In the genomic region with DNA sequence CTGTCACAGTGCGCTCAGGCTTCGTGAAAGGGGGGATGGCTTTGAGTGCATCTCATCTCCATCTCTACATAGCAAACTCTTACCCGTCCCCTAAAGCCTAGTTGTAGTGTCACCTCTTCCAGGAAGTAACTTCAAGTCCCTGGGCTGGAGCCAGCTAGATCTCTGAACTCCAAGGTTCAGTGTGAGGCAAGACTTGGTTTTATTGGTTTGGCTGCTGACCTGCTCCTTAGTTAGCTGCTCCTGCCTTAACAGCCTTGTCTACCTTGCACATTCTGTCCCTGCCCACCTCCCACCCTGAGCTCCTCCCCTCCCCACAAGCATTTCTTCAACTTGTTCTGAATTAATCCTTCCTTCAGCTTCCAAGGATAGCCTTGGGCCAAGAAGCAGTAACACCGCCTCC, we compare ENCODE assay signal across 18 mouse cellular contexts.
DNase-seq lines count a peak whose midpoint lies in the region; ATAC-seq and TF ChIP-seq lines count a peak whose summit lies in the region.
"Had no signal": no experiment of that assay in that cellular context is flagged by ENCODE, and none has a peak within 500 bp of the region (broad histone marks: within the 10 kb centered on the region; RNA-seq: fewer than 3 reads in every experiment).

No protein-coding gene starts in this region.

- H3K9ac ChIP-seq in kidney, embryonic 15.5 days: no peak overlapping the region
- H3K9ac ChIP-seq in midbrain, postnatal 0 days (replicated peaks; ENCODE audit: low read length, poor library complexity, severe bottlenecking): no peak overlapping the region
- H3K9ac ChIP-seq: embryonic facial prominence, embryonic 15.5 days; heart, embryonic 12.5 days; hindbrain, embryonic 15.5 days had no signal

- no peaks in the 10 kb centered on the region for H3K27me3 ChIP-seq in kidney, embryonic 15.5 days
- H3K27me3 ChIP-seq in midbrain, embryonic 10.5 days (ENCODE audit: low read depth, poor library complexity, severe bottlenecking): no peaks in the 10 kb centered on the region
- no peaks in the 10 kb centered on the region for H3K27me3 ChIP-seq in midbrain, postnatal 0 days (ENCODE audit: insufficient read depth, low read length)
- H3K27me3 ChIP-seq: embryonic facial prominence, embryonic 15.5 days; heart, embryonic 12.5 days; hindbrain, embryonic 15.5 days; Patski had no signal

- no peak for TF ChIP-seq CTCF in midbrain, postnatal 0 days (IDR thresholded peaks at IDR 0.05)

- ATAC-seq in kidney, embryonic 15.5 days (replicated peaks; ENCODE audit: low FRiP score): no peak
- no peak for ATAC-seq in midbrain, postnatal 0 days (ENCODE audit: low FRiP score)
- ATAC-seq: Patski had no signal

- peak; percentile 84 to 90 for DNase-seq in kidney, adult 8-10 months
- DNase-seq in midbrain, embryonic 10.5 days (ENCODE audit: low spot score): no peak
- no peak for DNase-seq in midbrain, postnatal 0 days (ENCODE audit: low spot score)
- peak; percentile 90 for DNase-seq in kidney, adult 9 months
- DNase-seq in cerebellum, postnatal 36 days: no peak
- no peak for DNase-seq in frontal cortex, postnatal 14 days (ENCODE audit: low spot score in 2 of 2)
- DNase-seq: cerebellum, postnatal 10 days; embryo, embryonic 11 days; gastrocnemius, postnatal 36 days; heart, postnatal 36 days; layer of hippocampus, postnatal 36 days; midbrain, embryonic 14.5 days; thymus, adult 18-20 months had no signal

- no peak overlapping the region for H3K4me2 ChIP-seq in kidney, embryonic 15.5 days
- H3K4me2 ChIP-seq in midbrain, postnatal 0 days (ENCODE audit: low read depth, low read length, poor library complexity, severe bottlenecking): no peak overlapping the region
- H3K4me2 ChIP-seq: embryonic facial prominence, embryonic 15.5 days; heart, embryonic 12.5 days; hindbrain, embryonic 15.5 days had no signal

- no peaks in the 10 kb centered on the region for H3K36me3 ChIP-seq in kidney, embryonic 15.5 days
- no peaks in the 10 kb centered on the region for H3K36me3 ChIP-seq in midbrain, embryonic 10.5 days
- no peaks in the 10 kb centered on the region for H3K36me3 ChIP-seq in midbrain, postnatal 0 days (ENCODE audit: insufficient read depth, low read length)
- H3K36me3 ChIP-seq: embryonic facial prominence, embryonic 15.5 days; heart, embryonic 12.5 days; hindbrain, embryonic 15.5 days had no signal

- WGBS in kidney, embryonic 15.5 days: 75% methylated on average over 4 of the region's 4 CpGs
- 80% methylated on average over 4 of the region's 4 CpGs for WGBS in midbrain, embryonic 10.5 days
- 79% methylated on average over 4 of the region's 4 CpGs for WGBS in midbrain, postnatal 0 days

- H3K4me3 ChIP-seq in kidney, embryonic 15.5 days (replicated peaks): no peak overlapping the region
- no peak overlapping the region for H3K4me3 ChIP-seq in midbrain, embryonic 10.5 days
- no peak overlapping the region for H3K4me3 ChIP-seq in midbrain, postnatal 0 days (ENCODE audit: low read depth, low read length)
- H3K4me3 ChIP-seq: embryonic facial prominence, embryonic 15.5 days; heart, embryonic 12.5 days; hindbrain, embryonic 15.5 days had no signal

- H3K4me1 ChIP-seq in kidney, embryonic 15.5 days: peaks cover 12% of the 10 kb centered on the region; the same call in 1 of the 2 replicates
- H3K4me1 ChIP-seq in midbrain, embryonic 10.5 days: peaks cover 16% of the 10 kb centered on the region
- H3K4me1 ChIP-seq in midbrain, postnatal 0 days (ENCODE audit: insufficient read depth, low read length): 0 out of 2 replicates have a peak, but pooled peaks cover 4% of the 10 kb centered on the region
- H3K4me1 ChIP-seq: embryonic facial prominence, embryonic 15.5 days; hindbrain, embryonic 15.5 days had no signal

- H3K27ac ChIP-seq in kidney, embryonic 15.5 days: no peak overlapping the region
- H3K27ac ChIP-seq in midbrain, embryonic 10.5 days (replicated peaks): 0 out of 2 replicates have a peak overlapping the region, but pooled peaks have one; percentile 1
- H3K27ac ChIP-seq in midbrain, postnatal 0 days (ENCODE audit: low read depth, low read length): no peak overlapping the region
- H3K27ac ChIP-seq: embryonic facial prominence, embryonic 15.5 days; hindbrain, embryonic 15.5 days had no signal

- H3K9me3 ChIP-seq in kidney, embryonic 15.5 days (replicated peaks): no peaks in the 10 kb centered on the region
- H3K9me3 ChIP-seq in midbrain, embryonic 10.5 days (replicated peaks): no peaks in the 10 kb centered on the region
- H3K9me3 ChIP-seq in midbrain, postnatal 0 days (ENCODE audit: low read length): no peaks in the 10 kb centered on the region
- H3K9me3 ChIP-seq: embryonic facial prominence, embryonic 15.5 days; hindbrain, embryonic 15.5 days had no signal

Comparison
In these comparisons a context has a peak if more than half of its experiments do, and no peak if none do; other contexts are left out.
1. DNase-seq: peak in kidney, adult 8-10 months (2 of 2) and kidney, adult 9 months (single experiment); none in midbrain, embryonic 10.5 days (single experiment), midbrain, postnatal 0 days (single experiment), cerebellum, postnatal 36 days (0 of 2) and frontal cortex, postnatal 14 days (0 of 2).